Mouse (Mus musculus) liver, postnatal 0 days (tissue): ENCODE results near the gene Kcnn3. TPM values are rescaled to one million over a fixed set of nuclear protein-coding genes. Genes with fewer than 3 reads are reported as not detected.

Source experiments
- ATAC-seq: fragments of 200-750 bp; cut with Nextera tagmentation; 2 replicates; pipeline ENCODE4 v1.8.0; 2017; ENCODE audit warnings: mild to moderate bottlenecking, moderate library complexity
- DNase-seq: peaks from one replicate; pipeline ENCODE4 v3.0.0-alpha.2; 2016
- H3K27ac ChIP-seq: fragments of 300-500 bp; sonication (generic); 2 replicates; pipeline ENCODE4 v1.5.1; 2014; ENCODE audit warnings: antibody characterized with exemption, moderate library complexity, mild to moderate bottlenecking, low read depth
- H3K27me3 ChIP-seq: fragments of 300-500 bp; sonication (generic); 2 replicates; pipeline ENCODE4 v1.6.1; 2014; ENCODE audit warnings: low read length, control low read depth, mixed read lengths; ENCODE audit not compliant: insufficient read depth
- H3K36me3 ChIP-seq: fragments of 300-500 bp; sonication (generic); replicated peaks from 2 replicates; pipeline ENCODE4 v1.6.1; 2014; ENCODE audit warnings: mild to moderate bottlenecking, control low read depth, low read length, moderate library complexity, mixed read lengths; ENCODE audit not compliant: insufficient read depth
- H3K4me1 ChIP-seq: fragments of 300-500 bp; sonication (generic); 2 replicates; pipeline ENCODE4 v1.6.1; 2014; ENCODE audit warnings: antibody characterized with exemption, mild to moderate bottlenecking, control low read depth; ENCODE audit not compliant: insufficient read depth
- H3K4me2 ChIP-seq: fragments of 300-500 bp; sonication (generic); 2 replicates; pipeline ENCODE4 v1.6.1; 2014; ENCODE audit warnings: low read depth, mild to moderate bottlenecking, low read length, moderate library complexity, mixed read lengths
- H3K4me3 ChIP-seq: fragments of 300-500 bp; sonication (generic); 2 replicates; pipeline ENCODE4 v1.5.1; 2014; ENCODE audit warnings: low read depth, low read length
- H3K9ac ChIP-seq: fragments of 300-500 bp; sonication (generic); replicated peaks from 2 replicates; pipeline ENCODE4 v1.6.1; 2014; ENCODE audit warnings: mild to moderate bottlenecking, moderate library complexity
- H3K9me3 ChIP-seq: fragments of 300-500 bp; sonication (generic); 2 replicates; pipeline ENCODE4 v1.6.1; 2016; ENCODE audit warnings: mild to moderate bottlenecking, control low read depth, low read length, mixed read lengths
- CTCF ChIP-seq: sonication (generic); IDR thresholded peaks from 2 replicates; pipeline ENCODE4 v1.5.1; 2016; ENCODE audit warnings: antibody characterized with exemption, low read depth
- EP300 ChIP-seq: IDR thresholded peaks from 2 replicates; pipeline ENCODE4 v1.6.1; 2016; ENCODE audit warnings: antibody characterized with exemption, low read depth, mild to moderate bottlenecking
- WGBS: fragments of 180-500 bp; shearing (Covaris S2); extraction: QIAGEN DNeasy Blood & Tissue Kit; methylation state at CpG from one replicate; pipeline ENCODE4 v1.1.7; 2014; ENCODE audit not compliant: insufficient replicate concordance; 5-methylcytosine and 5-hydroxymethylcytosine counted together
- polyA plus RNA-seq: library from polyadenylated mRNA; unstranded; fragments of >200 nt; fragmentation: Nextera tagmentation; extraction: Ambion mirVana; gene quantifications from 2 replicates; pipeline ENCODE4 v1.2.1, GENCODE M21; 2015

Gene Kcnn3
- polyA plus RNA-seq, 1 experiment from 2014 or later, result 0.04 TPM

DNA sequence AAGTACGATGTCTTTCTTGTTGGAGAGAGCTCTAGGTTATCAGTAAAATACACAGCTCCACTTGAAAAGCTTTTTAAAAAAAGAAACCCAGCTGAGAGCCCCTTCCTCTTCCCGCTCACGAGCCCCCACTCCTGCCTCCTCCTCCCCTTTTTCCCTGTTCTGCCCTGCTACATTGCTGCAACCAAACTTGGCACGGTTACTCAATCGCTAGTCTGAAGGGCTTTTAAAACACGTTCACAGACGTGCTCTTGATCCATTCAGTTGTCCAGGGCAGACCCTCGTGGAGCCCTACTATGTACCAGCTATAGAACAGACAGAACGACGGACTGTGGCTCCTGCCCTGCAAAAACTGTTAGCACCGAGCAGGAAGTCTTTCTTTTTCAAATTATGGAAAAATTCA is 72.8 kb downstream of the Kcnn3 start:
- no peak overlapping the region for H3K4me3 ChIP-seq
- DNase-seq, result no peak

GRCm38 (mm10) chr3:89593524-89593923 is 73.6 kb downstream of the Kcnn3 start:
- H3K4me1 ChIP-seq, result no peaks in the 10 kb centered on the region
- H3K9ac ChIP-seq, result no peak overlapping the region
- H3K36me3 ChIP-seq, result no peaks in the 10 kb centered on the region
- ATAC-seq (no peak), DNase-seq (no peak)
- TF ChIP-seq EP300 (no peak), CTCF (no peak)
- no peak overlapping the region for H3K4me3 ChIP-seq
- no peak overlapping the region for H3K27ac ChIP-seq
- H3K4me2 ChIP-seq, result no peak overlapping the region
- 69% methylated on average over 10 of the region's 10 CpGs for WGBS
- H3K9me3 ChIP-seq, result no peaks in the 10 kb centered on the region
- H3K27me3 ChIP-seq, result no peaks in the 10 kb centered on the region

More for the DNA sequence above, 72.8 kb downstream of the Kcnn3 start:
- no peak for ATAC-seq
- Histone ChIP-seq H3K9ac (no peak overlapping the region), H3K27ac (no peak overlapping the region), H3K4me1 (no peaks in the 10 kb centered on the region), H3K36me3 (no peaks in the 10 kb centered on the region), H3K9me3 (no peaks in the 10 kb centered on the region), H3K27me3 (no peaks in the 10 kb centered on the region), H3K4me2 (no peak overlapping the region)
- TF ChIP-seq CTCF, result no peak
- TF ChIP-seq EP300, result no peak
- 39% methylated on average over 11 of the region's 11 CpGs for WGBS

DNA sequence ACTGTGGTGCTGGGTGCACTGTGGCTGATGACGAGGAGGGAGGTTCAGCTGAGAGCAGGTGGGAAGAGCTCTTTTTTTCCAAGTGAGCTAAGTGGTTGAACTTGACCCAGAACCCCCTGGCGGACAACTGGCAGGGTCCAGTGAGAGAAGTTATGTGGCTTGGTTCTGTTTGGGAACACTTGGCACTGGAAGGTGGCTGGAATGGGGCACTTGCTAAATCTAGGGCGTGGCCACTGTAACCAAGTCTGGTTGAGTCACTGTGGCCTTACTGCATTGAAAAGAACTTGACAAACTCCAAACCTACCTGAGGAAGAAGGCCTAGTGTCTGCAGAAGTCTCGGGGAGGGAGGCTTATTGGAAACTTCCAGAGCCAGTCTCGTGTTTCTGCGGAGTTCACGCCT is 78.4 kb downstream of the Kcnn3 start:
- Histone ChIP-seq H3K9me3 (no peaks in the 10 kb centered on the region), H3K27ac (no peak overlapping the region), H3K4me2 (no peak overlapping the region), H3K4me3 (no peak overlapping the region), H3K27me3 (no peaks in the 10 kb centered on the region), H3K4me1 (no peaks in the 10 kb centered on the region), H3K36me3 (no peaks in the 10 kb centered on the region), H3K9ac (no peak overlapping the region)
- TF ChIP-seq CTCF (no peak), EP300 (no peak)
- ATAC-seq (no peak), DNase-seq (no peak)
- 79% methylated on average over 7 of the region's 7 CpGs for WGBS

GRCm38 (mm10) chr3:89598967-89599366 is 79.0 kb downstream of the Kcnn3 start:
- H3K4me2 ChIP-seq, result no peak overlapping the region
- no peaks in the 10 kb centered on the region for H3K4me1 ChIP-seq
- no peak overlapping the region for H3K27ac ChIP-seq
- H3K4me3 ChIP-seq, result no peak overlapping the region
- no peak for ATAC-seq
- H3K27me3 ChIP-seq, result no peaks in the 10 kb centered on the region
- H3K36me3 ChIP-seq, result no peaks in the 10 kb centered on the region
- no peaks in the 10 kb centered on the region for H3K9me3 ChIP-seq
- H3K9ac ChIP-seq, result no peak overlapping the region
- WGBS, result 78% methylated on average over 7 of the region's 7 CpGs
- DNase-seq, result no peak
- TF ChIP-seq CTCF (peak; percentile 39), EP300 (no peak)

DNA sequence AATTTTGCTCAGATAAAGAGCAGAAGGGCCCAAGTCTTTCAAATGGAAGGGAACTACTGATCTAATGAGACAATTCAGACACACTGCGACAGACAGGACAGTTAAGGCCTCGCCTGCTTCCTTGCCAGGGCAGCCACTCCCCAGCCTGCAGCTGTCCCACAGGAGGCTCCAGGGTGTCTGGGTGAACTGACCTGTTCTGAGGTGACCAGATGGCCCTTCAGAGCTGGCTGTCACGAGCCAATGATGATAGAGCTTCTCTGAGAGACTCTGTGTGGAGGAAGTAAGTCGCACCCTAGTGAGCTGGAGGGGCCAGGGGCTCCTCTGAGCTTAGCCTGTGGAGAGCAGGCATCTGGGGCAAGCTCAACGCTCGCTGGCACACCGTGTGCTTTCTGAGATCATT is 81.1 kb downstream of the Kcnn3 start:
- ATAC-seq, result no peak
- H3K4me1 ChIP-seq, result no peaks in the 10 kb centered on the region
- DNase-seq, result no peak
- TF ChIP-seq EP300, result no peak
- TF ChIP-seq CTCF, result no peak
- H3K27ac ChIP-seq, result no peak overlapping the region
- H3K4me3 ChIP-seq, result no peak overlapping the region
- H3K9ac ChIP-seq, result no peak overlapping the region
- H3K9me3 ChIP-seq, result no peaks in the 10 kb centered on the region
- H3K36me3 ChIP-seq, result no peaks in the 10 kb centered on the region
- H3K27me3 ChIP-seq, result no peaks in the 10 kb centered on the region
- H3K4me2 ChIP-seq, result no peak overlapping the region
- WGBS, result 38% methylated on average over 7 of the region's 7 CpGs

DNA sequence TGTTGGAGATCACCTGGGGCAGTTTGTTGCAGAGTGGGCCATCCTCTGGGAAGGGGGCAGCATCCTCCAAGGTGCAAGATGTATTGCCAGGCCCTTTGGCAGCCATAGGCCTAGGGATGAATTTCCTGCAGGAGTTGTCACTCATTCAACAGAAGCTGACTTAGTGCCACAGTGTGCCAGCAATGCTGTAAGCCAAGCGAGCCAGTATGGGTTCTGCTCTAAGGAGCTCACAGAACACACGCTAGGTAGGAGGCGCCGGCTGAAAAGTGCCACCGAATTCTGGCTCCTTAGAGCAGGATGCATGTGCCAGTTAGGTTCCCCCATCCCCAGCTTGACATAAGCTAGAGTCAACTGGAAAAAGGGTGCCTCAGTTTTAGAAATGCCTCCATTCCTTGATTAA is 83.3 kb downstream of the Kcnn3 start:
- WGBS, result 81% methylated on average over 5 of the region's 5 CpGs
- no peak for TF ChIP-seq CTCF
- TF ChIP-seq EP300, result no peak
- Histone ChIP-seq H3K27ac (no peak overlapping the region), H3K4me1 (no peaks in the 10 kb centered on the region), H3K9me3 (no peaks in the 10 kb centered on the region), H3K4me3 (no peak overlapping the region), H3K4me2 (no peak overlapping the region), H3K36me3 (no peaks in the 10 kb centered on the region), H3K9ac (no peak overlapping the region), H3K27me3 (no peaks in the 10 kb centered on the region)
- ATAC-seq (no peak), DNase-seq (no peak)

- 78% methylated on average over 5 of the region's 5 CpGs for WGBS
- TF ChIP-seq EP300 (no peak), CTCF (no peak)
These were observed 85.3 kb downstream of the Kcnn3 start for GRCm38 (mm10) chr3:89605235-89605634.

More at GRCm38 (mm10) chr3:89605235-89605634, 85.3 kb downstream of the Kcnn3 start:
- no peaks in the 10 kb centered on the region for H3K4me1 ChIP-seq
- no peak overlapping the region for H3K4me3 ChIP-seq
- H3K36me3 ChIP-seq, result no peaks in the 10 kb centered on the region
- H3K9ac ChIP-seq, result no peak overlapping the region
- no peaks in the 10 kb centered on the region for H3K27me3 ChIP-seq
- no peak overlapping the region for H3K4me2 ChIP-seq
- DNase-seq, result no peak
- no peak for ATAC-seq
- H3K9me3 ChIP-seq, result no peaks in the 10 kb centered on the region
- H3K27ac ChIP-seq, result no peak overlapping the region
